Mouse (Mus musculus): Measurements from ENCODE around the gene Tnfsf14. TPM values are rescaled to one million over a fixed set of nuclear protein-coding genes. Genes with fewer than 3 reads are reported as not detected.

Gene Tnfsf14
- polyA plus RNA-seq, 2 experiments = 0.20 TPM; not detected in 1

GRCm38 (mm10) chr17:57207938-57208337 lies 14.0 kb upstream of the Tnfsf14 start:
- Histone ChIP-seq H3K9me3 (ENCODE audit: control insufficient read depth, low read length) (no peaks in the 10 kb centered on the region), H3K27me3 (ENCODE audit: control insufficient read depth, insufficient read depth, low read length) (no peaks in the 10 kb centered on the region), H3K4me2 (replicated peaks; ENCODE audit: low read depth, low read length, severe bottlenecking) (no peak overlapping the region), H3K27ac (replicated peaks; ENCODE audit: low read depth, low read length) (no peak overlapping the region), H3K4me1 (ENCODE audit: control insufficient read depth, insufficient read depth, low read length) (no peaks in the 10 kb centered on the region), H3K4me3 (replicated peaks; ENCODE audit: low read length) (no peak overlapping the region), H3K9ac (ENCODE audit: low read depth, low read length, severe bottlenecking) (no peak overlapping the region), H3K36me3 (ENCODE audit: control insufficient read depth, insufficient read depth, low read length) (no peaks in the 10 kb centered on the region)
- ATAC-seq (ENCODE audit: low FRiP score, low read depth) (no peak), DNase-seq (ENCODE audit: low spot score) (no peak)
- no peak for TF ChIP-seq POLR2A (IDR thresholded peaks at IDR 0.05; ENCODE audit: borderline replicate concordance, extremely low read depth, insufficient read depth, insufficient read length)
- 74% methylated on average over 3 of the region's 3 CpGs for WGBS

- WGBS = 83% methylated on average over 10 of the region's 10 CpGs
- no peaks in the 10 kb centered on the region for H3K4me1 ChIP-seq (ENCODE audit: control insufficient read depth, insufficient read depth, low read length)
- no peak for ATAC-seq (ENCODE audit: low FRiP score, low read depth)
These were observed 8.1 kb upstream of the Tnfsf14 start for GRCm38 (mm10) chr17:57201841-57202724.

GRCm38 (mm10) chr17:57198252-57198651 lies 4.3 kb upstream of the Tnfsf14 start:
- Histone ChIP-seq H3K4me1 (ENCODE audit: control insufficient read depth, insufficient read depth, low read length) (no peaks in the 10 kb centered on the region), H3K4me2 (replicated peaks; ENCODE audit: low read depth, low read length, severe bottlenecking) (no peak overlapping the region), H3K36me3 (ENCODE audit: control insufficient read depth, insufficient read depth, low read length) (no peaks in the 10 kb centered on the region), H3K27me3 (ENCODE audit: control insufficient read depth, insufficient read depth, low read length) (no peaks in the 10 kb centered on the region), H3K27ac (replicated peaks; ENCODE audit: low read depth, low read length) (no peak overlapping the region), H3K9ac (ENCODE audit: low read depth, low read length, severe bottlenecking) (no peak overlapping the region), H3K9me3 (ENCODE audit: control insufficient read depth, low read length) (no peaks in the 10 kb centered on the region), H3K4me3 (replicated peaks; ENCODE audit: low read length) (no peak overlapping the region)
- DNase-seq (ENCODE audit: low spot score) (no peak), ATAC-seq (ENCODE audit: low FRiP score, low read depth) (no peak)
- 81% methylated on average over 3 of the region's 3 CpGs for WGBS
- no peak for TF ChIP-seq POLR2A (IDR thresholded peaks at IDR 0.05; ENCODE audit: borderline replicate concordance, extremely low read depth, insufficient read depth, insufficient read length)

More at GRCm38 (mm10) chr17:57201841-57202724, 8.1 kb upstream of the Tnfsf14 start:
- H3K4me2 ChIP-seq (replicated peaks; ENCODE audit: low read depth, low read length, severe bottlenecking) = no peak overlapping the region
- DNase-seq (ENCODE audit: low spot score) = no peak
- no peak overlapping the region for H3K4me3 ChIP-seq (replicated peaks; ENCODE audit: low read length)
- no peak for TF ChIP-seq POLR2A (IDR thresholded peaks at IDR 0.05; ENCODE audit: borderline replicate concordance, extremely low read depth, insufficient read depth, insufficient read length)
- no peak overlapping the region for H3K9ac ChIP-seq (ENCODE audit: low read depth, low read length, severe bottlenecking)
- no peaks in the 10 kb centered on the region for H3K36me3 ChIP-seq (ENCODE audit: control insufficient read depth, insufficient read depth, low read length)
- H3K27me3 ChIP-seq (ENCODE audit: control insufficient read depth, insufficient read depth, low read length) = no peaks in the 10 kb centered on the region
- no peaks in the 10 kb centered on the region for H3K9me3 ChIP-seq (ENCODE audit: control insufficient read depth, low read length)
- no peak overlapping the region for H3K27ac ChIP-seq (replicated peaks; ENCODE audit: low read depth, low read length)

- Histone ChIP-seq H3K27me3 (ENCODE audit: control insufficient read depth, insufficient read depth, low read length) (no peaks in the 10 kb centered on the region), H3K9ac (ENCODE audit: low read depth, low read length, severe bottlenecking) (no peak overlapping the region), H3K4me1 (ENCODE audit: control insufficient read depth, insufficient read depth, low read length) (no peaks in the 10 kb centered on the region), H3K4me2 (replicated peaks; ENCODE audit: low read depth, low read length, severe bottlenecking) (no peak overlapping the region), H3K36me3 (ENCODE audit: control insufficient read depth, insufficient read depth, low read length) (no peaks in the 10 kb centered on the region), H3K27ac (replicated peaks; ENCODE audit: low read depth, low read length) (no peak overlapping the region), H3K4me3 (replicated peaks; ENCODE audit: low read length) (no peak overlapping the region), H3K9me3 (ENCODE audit: control insufficient read depth, low read length) (no peaks in the 10 kb centered on the region)
- no peak for TF ChIP-seq POLR2A (IDR thresholded peaks at IDR 0.05; ENCODE audit: borderline replicate concordance, extremely low read depth, insufficient read depth, insufficient read length)
- WGBS = 63% methylated on average over 8 of the region's 8 CpGs
- peak; percentile 21 for DNase-seq (ENCODE audit: low spot score)
- no peak; the same call in 1 of the 2 replicates for ATAC-seq (ENCODE audit: low FRiP score, low read depth)
These were observed 1.5 kb upstream of the Tnfsf14 start for GRCm38 (mm10) chr17:57195326-57196010.

- no peak for TF ChIP-seq POLR2A (IDR thresholded peaks at IDR 0.05; ENCODE audit: borderline replicate concordance, extremely low read depth, insufficient read depth, insufficient read length)
- Histone ChIP-seq H3K27me3 (ENCODE audit: control insufficient read depth, insufficient read depth, low read length) (no peaks in the 10 kb centered on the region), H3K4me2 (replicated peaks; ENCODE audit: low read depth, low read length, severe bottlenecking) (no peak overlapping the region), H3K27ac (replicated peaks; ENCODE audit: low read depth, low read length) (no peak overlapping the region), H3K9me3 (ENCODE audit: control insufficient read depth, low read length) (no peaks in the 10 kb centered on the region), H3K36me3 (ENCODE audit: control insufficient read depth, insufficient read depth, low read length) (no peaks in the 10 kb centered on the region), H3K4me1 (ENCODE audit: control insufficient read depth, insufficient read depth, low read length) (no peaks in the 10 kb centered on the region), H3K9ac (ENCODE audit: low read depth, low read length, severe bottlenecking) (no peak overlapping the region), H3K4me3 (replicated peaks; ENCODE audit: low read length) (no peak overlapping the region)
- 73% methylated on average over 3 of the region's 3 CpGs for WGBS
- ATAC-seq (ENCODE audit: low FRiP score, low read depth) (no peak), DNase-seq (ENCODE audit: low spot score) (no peak)
These were observed 794 bp upstream of the Tnfsf14 start for GRCm38 (mm10) chr17:57194771-57195170.
